Mouse (Mus musculus): ENCODE measurements around the gene Dad1. TPM values are rescaled to one million over a fixed set of nuclear protein-coding genes. Genes with fewer than 3 reads are reported as not detected.

Gene Dad1
- polyA plus RNA-seq, 1 experiment: 4.4 TPM

- no peaks in the 10 kb centered on the region for H3K36me3 ChIP-seq (ENCODE audit: control insufficient read depth)
- no peaks in the 10 kb centered on the region for H3K9me3 ChIP-seq (ENCODE audit: control insufficient read depth, low read length)
- TF ChIP-seq TAL1 (IDR thresholded peaks at IDR 0.05; ENCODE audit: low read length) (no peak), GATA1 (IDR thresholded peaks at IDR 0.05; ENCODE audit: low read length) (no peak)
- H3K4me1 ChIP-seq (ENCODE audit: control insufficient read depth): no peaks in the 10 kb centered on the region
- no peak overlapping the region for H3K4me3 ChIP-seq (replicated peaks)
- H3K27me3 ChIP-seq (ENCODE audit: control insufficient read depth): peaks cover 4% of the 10 kb centered on the region; the same call in 1 of the 2 replicates
Measured at GRCm38 (mm10) chr14:54214477-54214876, 39.4 kb downstream of the Dad1 start.

- no peaks in the 10 kb centered on the region for H3K36me3 ChIP-seq (ENCODE audit: control insufficient read depth)
- H3K4me3 ChIP-seq (replicated peaks): no peak overlapping the region
- H3K4me1 ChIP-seq (ENCODE audit: control insufficient read depth): no peaks in the 10 kb centered on the region
- TF ChIP-seq TAL1 (IDR thresholded peaks at IDR 0.05; ENCODE audit: low read length): no peak
- TF ChIP-seq GATA1 (IDR thresholded peaks at IDR 0.05; ENCODE audit: low read length): no peak
- no peaks in the 10 kb centered on the region for H3K9me3 ChIP-seq (ENCODE audit: control insufficient read depth, low read length)
- H3K27me3 ChIP-seq (ENCODE audit: control insufficient read depth): peaks cover 4% of the 10 kb centered on the region; the same call in 1 of the 2 replicates
Measured at GRCm38 (mm10) chr14:54213734-54214133, 40.2 kb downstream of the Dad1 start.

GRCm38 (mm10) chr14:54211755-54212154 lies 42.1 kb downstream of the Dad1 start:
- TF ChIP-seq TAL1 (IDR thresholded peaks at IDR 0.05; ENCODE audit: low read length) (no peak), GATA1 (IDR thresholded peaks at IDR 0.05; ENCODE audit: low read length) (no peak)
- Histone ChIP-seq H3K4me1 (ENCODE audit: control insufficient read depth) (peaks cover 6% of the 10 kb centered on the region), H3K36me3 (ENCODE audit: control insufficient read depth) (no peaks in the 10 kb centered on the region), H3K4me3 (replicated peaks) (no peak overlapping the region), H3K9me3 (ENCODE audit: control insufficient read depth, low read length) (no peaks in the 10 kb centered on the region), H3K27me3 (ENCODE audit: control insufficient read depth) (peaks cover 4% of the 10 kb centered on the region; the same call in 1 of the 2 replicates)

- H3K27me3 ChIP-seq (ENCODE audit: control insufficient read depth): peaks cover 4% of the 10 kb centered on the region; the same call in 1 of the 2 replicates
- H3K4me1 ChIP-seq (ENCODE audit: control insufficient read depth): peaks cover 8% of the 10 kb centered on the region
- no peaks in the 10 kb centered on the region for H3K9me3 ChIP-seq (ENCODE audit: control insufficient read depth, low read length)
- TF ChIP-seq TAL1 (IDR thresholded peaks at IDR 0.05; ENCODE audit: low read length): no peak
- no peak for TF ChIP-seq GATA1 (IDR thresholded peaks at IDR 0.05; ENCODE audit: low read length)
- no peak overlapping the region for H3K4me3 ChIP-seq (replicated peaks)
- H3K36me3 ChIP-seq (ENCODE audit: control insufficient read depth): no peaks in the 10 kb centered on the region
Measured at GRCm38 (mm10) chr14:54211199-54211598, 42.7 kb downstream of the Dad1 start.

GRCm38 (mm10) chr14:54210401-54210800 lies 43.5 kb downstream of the Dad1 start:
- Histone ChIP-seq H3K36me3 (ENCODE audit: control insufficient read depth) (no peaks in the 10 kb centered on the region), H3K9me3 (ENCODE audit: control insufficient read depth, low read length) (no peaks in the 10 kb centered on the region), H3K4me1 (ENCODE audit: control insufficient read depth) (peaks cover 9% of the 10 kb centered on the region), H3K4me3 (replicated peaks) (no peak overlapping the region), H3K27me3 (ENCODE audit: control insufficient read depth) (no peaks in the 10 kb centered on the region; the same call in 1 of the 2 replicates)
- TF ChIP-seq GATA1 (IDR thresholded peaks at IDR 0.05; ENCODE audit: low read length) (no peak), TAL1 (IDR thresholded peaks at IDR 0.05; ENCODE audit: low read length) (no peak)

- Histone ChIP-seq H3K9me3 (ENCODE audit: control insufficient read depth, low read length) (no peaks in the 10 kb centered on the region), H3K36me3 (ENCODE audit: control insufficient read depth) (no peaks in the 10 kb centered on the region), H3K4me3 (replicated peaks) (no peak overlapping the region), H3K27me3 (ENCODE audit: control insufficient read depth) (no peaks in the 10 kb centered on the region; the same call in 1 of the 2 replicates), H3K4me1 (ENCODE audit: control insufficient read depth) (peaks cover 12% of the 10 kb centered on the region)
- no peak for TF ChIP-seq GATA1 (IDR thresholded peaks at IDR 0.05; ENCODE audit: low read length)
- no peak for TF ChIP-seq TAL1 (IDR thresholded peaks at IDR 0.05; ENCODE audit: low read length)
Measured at GRCm38 (mm10) chr14:54209932-54210331, 44.0 kb downstream of the Dad1 start.

GRCm38 (mm10) chr14:54208741-54209140 lies 45.2 kb downstream of the Dad1 start:
- H3K4me1 ChIP-seq (ENCODE audit: control insufficient read depth): peaks cover 24% of the 10 kb centered on the region
- no peaks in the 10 kb centered on the region for H3K36me3 ChIP-seq (ENCODE audit: control insufficient read depth)
- no peaks in the 10 kb centered on the region; the same call in 1 of the 2 replicates for H3K27me3 ChIP-seq (ENCODE audit: control insufficient read depth)
- TF ChIP-seq TAL1 (IDR thresholded peaks at IDR 0.05; ENCODE audit: low read length) (no peak), GATA1 (IDR thresholded peaks at IDR 0.05; ENCODE audit: low read length) (no peak)
- H3K9me3 ChIP-seq (ENCODE audit: control insufficient read depth, low read length): no peaks in the 10 kb centered on the region
- H3K4me3 ChIP-seq (replicated peaks): no peak overlapping the region

- H3K27me3 ChIP-seq (ENCODE audit: control insufficient read depth): no peaks in the 10 kb centered on the region; the same call in none of the 2 replicates
- peaks cover 31% of the 10 kb centered on the region for H3K4me1 ChIP-seq (ENCODE audit: control insufficient read depth)
- no peaks in the 10 kb centered on the region for H3K9me3 ChIP-seq (ENCODE audit: control insufficient read depth, low read length)
- no peaks in the 10 kb centered on the region for H3K36me3 ChIP-seq (ENCODE audit: control insufficient read depth)
- H3K4me3 ChIP-seq (replicated peaks): no peak overlapping the region
- TF ChIP-seq TAL1 (IDR thresholded peaks at IDR 0.05; ENCODE audit: low read length) (no peak), GATA1 (IDR thresholded peaks at IDR 0.05; ENCODE audit: low read length) (no peak)
Measured at GRCm38 (mm10) chr14:54207924-54208323, 46.0 kb downstream of the Dad1 start.

- no peak overlapping the region for H3K4me3 ChIP-seq (replicated peaks)
- H3K4me1 ChIP-seq (ENCODE audit: control insufficient read depth): peaks cover 31% of the 10 kb centered on the region
- H3K27me3 ChIP-seq (ENCODE audit: control insufficient read depth): no peaks in the 10 kb centered on the region; the same call in none of the 2 replicates
- H3K36me3 ChIP-seq (ENCODE audit: control insufficient read depth): no peaks in the 10 kb centered on the region
- no peaks in the 10 kb centered on the region for H3K9me3 ChIP-seq (ENCODE audit: control insufficient read depth, low read length)
- TF ChIP-seq TAL1 (IDR thresholded peaks at IDR 0.05; ENCODE audit: low read length) (no peak), GATA1 (IDR thresholded peaks at IDR 0.05; ENCODE audit: low read length) (no peak)
Measured at GRCm38 (mm10) chr14:54206750-54207550, 47.0 kb downstream of the Dad1 start.

Measured in erythroblast, embryonic 14.5 days (primary cell).